Mouse (Mus musculus): ENCODE data around the gene Dut.

- TF ChIP-seq SMC3 (IDR thresholded peaks at IDR 0.05; ENCODE audit: low read depth, low read length) (no peak), ZC3H11A (IDR thresholded peaks at IDR 0.05; ENCODE audit: low read depth, low read length) (no peak), CTCF (IDR thresholded peaks at IDR 0.05 in 2 of 3, conservative IDR thresholded peaks at IDR 0.05 in 1 of 3; ENCODE audit: control insufficient read depth in 1 of 3, insufficient read depth in 1 of 3, low read depth in 2 of 3, low read length in 3 of 3, poor library complexity in 1 of 3, severe bottlenecking in 1 of 3) (no peak), POLR2A (IDR thresholded peaks at IDR 0.05; ENCODE audit: control insufficient read depth in 1 of 2, insufficient read depth in 1 of 2, low read depth in 1 of 2, low read length in 2 of 2, poor library complexity in 1 of 2) (no peak), ZNF384 (IDR thresholded peaks at IDR 0.05; ENCODE audit: low read depth, low read length) (no peak), GABPA (IDR thresholded peaks at IDR 0.05; ENCODE audit: low read depth, low read length) (no peak), MAX (IDR thresholded peaks at IDR 0.05; ENCODE audit: low read length) (no peak), HCFC1 (IDR thresholded peaks at IDR 0.05; ENCODE audit: low read depth, low read length) (no peak), RAD21 (IDR thresholded peaks at IDR 0.05; ENCODE audit: low read depth, low read length) (no peak), UBTF (IDR thresholded peaks at IDR 0.05; ENCODE audit: borderline replicate concordance, insufficient read depth, low read depth, low read length) (no peak), TBP (IDR thresholded peaks at IDR 0.05; ENCODE audit: low read depth, low read length) (no peak), MYB (IDR thresholded peaks at IDR 0.05; ENCODE audit: low read depth, low read length) (no peak)
Observed at GRCm38 (mm10) chr2:125282334-125283206, 35.6 kb downstream of the Dut start.
